Mouse (Mus musculus): ENCODE data around the gene Ap2m1.
"Not testable (repeated sequence)": the region's sequence is repeated elsewhere in the genome, so short reads cannot be mapped to it uniquely, and the experiment has no call there.

Ap2m1 gene

DNA sequence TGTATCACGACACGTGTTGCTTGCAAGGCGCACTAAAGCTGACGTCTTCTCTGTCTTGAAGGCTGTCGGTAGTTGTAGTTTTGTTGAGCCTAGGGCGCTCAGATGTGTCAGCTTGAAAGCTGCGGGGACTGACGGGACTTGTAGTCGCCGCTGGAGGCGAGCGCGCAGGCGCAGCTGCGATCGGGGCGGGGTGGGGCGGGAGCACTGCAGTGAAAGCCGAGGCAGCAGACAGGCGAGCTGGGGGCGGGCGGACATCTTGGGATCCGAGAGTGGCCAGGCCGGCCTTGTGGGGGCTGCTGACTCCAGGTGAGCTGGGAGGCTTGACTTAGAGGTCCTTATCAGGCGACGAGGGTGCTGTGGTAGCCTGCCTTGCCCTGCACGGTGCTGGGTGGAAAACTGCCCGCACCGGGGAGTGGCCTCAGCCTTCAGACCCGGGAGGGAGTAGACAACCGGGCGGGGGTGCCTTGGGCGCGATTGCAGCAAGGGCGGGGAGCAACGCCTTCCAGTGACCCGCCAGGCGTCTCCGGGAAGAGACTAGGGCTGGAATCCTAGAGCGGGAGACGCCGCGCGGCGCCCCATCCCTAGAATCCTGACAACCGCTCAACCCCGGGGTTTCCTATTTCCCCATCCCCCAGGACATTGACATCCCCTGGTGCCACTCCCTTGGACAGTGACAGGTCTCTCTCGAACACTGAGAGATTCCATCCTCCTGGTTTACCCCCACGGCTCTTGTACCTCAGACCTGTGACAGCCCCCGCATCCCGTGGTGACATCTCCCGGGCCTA lies at the start of gene Ap2m1:
Ap2m1 (plus strand) TSS at position 183 of the 785 bp plus-strand sequence.
- peak; percentile 97 for DNase-seq

DNA sequence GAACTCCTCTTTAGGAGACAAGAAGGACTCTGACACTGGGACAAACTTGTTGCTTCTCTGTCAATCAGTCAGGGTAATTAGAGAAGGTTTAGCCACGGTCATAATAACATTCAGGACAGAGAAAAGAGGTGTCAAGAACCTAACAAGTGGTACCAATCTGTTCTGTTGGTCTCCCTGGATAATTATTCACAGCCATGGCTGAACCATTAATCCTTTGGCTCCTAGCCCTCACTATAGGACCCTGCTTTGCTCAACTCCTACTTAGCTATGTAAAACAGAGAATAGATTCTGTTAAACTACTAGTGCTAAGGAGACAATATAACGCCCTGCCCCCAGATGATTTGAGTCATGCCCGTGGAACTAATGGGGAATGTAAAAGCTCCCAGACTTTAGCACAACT lies 49.2 kb upstream of the Ap2m1 start:
- peak; percentile 47 for DNase-seq

DNA sequence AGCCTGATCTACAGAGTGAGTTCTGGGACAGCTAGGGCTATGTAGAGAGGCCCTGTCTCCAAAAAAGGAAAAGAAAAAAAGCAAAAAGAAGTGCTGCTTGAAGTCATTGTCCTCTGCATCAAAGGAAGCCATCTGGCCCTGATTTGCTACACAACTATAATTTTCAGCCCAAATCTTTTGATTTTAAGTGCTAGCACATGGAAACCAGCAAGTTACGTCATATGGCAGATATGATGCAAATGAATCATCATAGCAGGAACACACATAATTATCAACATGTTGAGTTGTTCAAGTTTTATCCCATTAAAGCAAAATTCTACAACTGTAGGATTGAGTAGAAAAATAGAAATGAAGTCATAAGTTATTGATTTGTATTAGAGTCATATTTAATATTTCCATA lies 47.1 kb upstream of the Ap2m1 start:
- DNase-seq, result no peak

DNA sequence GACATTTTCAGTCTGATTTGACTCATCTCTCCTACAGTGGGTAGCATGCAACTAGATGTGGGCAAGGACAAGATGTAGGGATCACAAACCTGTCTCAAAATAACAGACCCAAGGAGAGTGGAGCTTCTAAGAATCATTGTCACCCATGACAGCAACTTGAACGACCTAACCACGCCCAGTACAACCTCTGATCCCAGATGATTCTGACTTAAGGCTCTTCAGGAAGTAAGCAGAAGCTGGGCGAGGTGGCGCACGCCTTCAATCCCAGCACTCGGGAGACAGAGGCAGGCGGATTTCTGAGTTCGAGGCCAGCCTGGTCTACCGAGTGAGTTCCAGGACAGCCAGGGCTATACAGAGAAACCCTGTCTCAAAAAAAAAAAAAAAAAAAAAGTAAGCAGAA lies 46.5 kb upstream of the Ap2m1 start:
- DNase-seq, result not testable (repeated sequence)

DNA sequence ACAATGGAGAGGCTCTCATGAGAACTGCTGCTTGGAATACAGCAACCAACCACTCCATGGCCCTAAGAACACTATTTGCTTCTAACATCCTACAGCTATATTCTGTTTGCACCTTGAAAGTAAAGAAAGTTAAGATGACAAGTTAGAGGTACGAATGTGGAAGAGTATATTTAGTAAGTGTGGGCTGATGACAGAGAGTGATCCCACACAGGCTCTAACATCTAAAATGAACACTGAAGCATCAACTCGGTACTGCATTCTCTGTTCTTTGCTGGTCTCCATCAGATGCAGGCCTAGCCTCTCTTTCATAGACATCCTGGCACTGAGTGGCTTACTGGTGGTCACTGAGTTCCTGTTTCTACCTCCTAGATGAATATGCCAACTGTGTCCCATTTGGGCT lies 46.0 kb upstream of the Ap2m1 start:
- DNase-seq, result no peak

DNA sequence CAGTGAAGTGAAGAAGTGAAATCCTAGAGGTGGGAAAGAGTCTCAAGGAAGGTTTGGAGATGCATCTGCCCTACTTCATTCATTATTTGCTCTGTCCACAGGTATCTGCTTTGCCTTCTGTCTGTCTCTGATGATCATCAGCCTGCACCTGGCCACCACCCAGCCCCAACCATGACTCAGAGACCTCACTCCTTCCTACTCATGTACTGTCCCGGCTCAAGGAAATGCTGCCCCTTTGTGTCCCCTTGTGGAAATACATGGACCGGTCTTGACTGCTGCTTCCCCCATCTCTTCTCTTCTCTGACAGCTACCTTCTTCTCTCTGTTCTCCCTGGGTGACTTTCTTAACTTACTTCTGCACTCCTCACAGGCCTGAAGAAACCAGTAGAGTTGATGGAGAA lies 44.7 kb upstream of the Ap2m1 start:
- no peak for DNase-seq

DNA sequence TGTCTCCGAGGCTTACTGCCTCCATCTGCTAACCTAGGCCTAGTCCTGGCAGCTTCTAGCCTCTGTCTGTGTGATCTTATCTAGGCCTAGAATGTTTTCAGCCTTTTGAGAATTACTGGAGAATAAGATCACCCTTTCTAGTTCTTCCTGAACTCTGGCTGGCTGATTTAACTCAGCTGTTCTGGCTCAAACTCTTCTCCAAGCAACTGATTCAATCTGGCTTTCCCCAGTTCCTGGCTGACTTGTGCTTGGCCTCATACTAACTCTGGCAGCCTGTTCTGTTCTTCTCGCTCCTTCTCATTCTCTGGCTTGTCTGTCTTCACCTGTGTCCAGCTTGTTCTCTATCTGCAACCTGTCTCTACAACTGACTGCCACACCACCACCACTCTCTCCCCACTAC lies 44.0 kb upstream of the Ap2m1 start:
- DNase-seq, result no peak

DNA sequence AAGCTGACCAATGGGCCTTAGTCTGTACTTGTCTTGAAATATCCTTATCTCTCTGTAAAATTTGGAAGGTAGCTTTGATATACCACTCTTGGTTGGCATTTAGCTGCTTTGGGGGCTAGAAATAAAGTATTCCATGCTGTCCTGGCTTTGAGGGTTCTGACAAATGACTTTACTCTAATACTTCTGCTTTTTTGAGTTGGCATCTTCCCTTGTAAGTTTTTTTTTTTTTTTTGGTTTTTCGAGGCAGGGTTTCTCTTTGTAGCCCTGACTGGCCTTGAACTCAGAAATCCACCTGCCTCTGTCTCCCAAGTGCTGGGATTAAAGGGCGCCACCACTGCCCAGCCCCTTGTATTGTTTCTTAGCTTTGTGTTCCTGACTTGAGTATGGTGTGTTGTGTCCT lies 41.8 kb upstream of the Ap2m1 start:
- DNase-seq, result no peak

DNA sequence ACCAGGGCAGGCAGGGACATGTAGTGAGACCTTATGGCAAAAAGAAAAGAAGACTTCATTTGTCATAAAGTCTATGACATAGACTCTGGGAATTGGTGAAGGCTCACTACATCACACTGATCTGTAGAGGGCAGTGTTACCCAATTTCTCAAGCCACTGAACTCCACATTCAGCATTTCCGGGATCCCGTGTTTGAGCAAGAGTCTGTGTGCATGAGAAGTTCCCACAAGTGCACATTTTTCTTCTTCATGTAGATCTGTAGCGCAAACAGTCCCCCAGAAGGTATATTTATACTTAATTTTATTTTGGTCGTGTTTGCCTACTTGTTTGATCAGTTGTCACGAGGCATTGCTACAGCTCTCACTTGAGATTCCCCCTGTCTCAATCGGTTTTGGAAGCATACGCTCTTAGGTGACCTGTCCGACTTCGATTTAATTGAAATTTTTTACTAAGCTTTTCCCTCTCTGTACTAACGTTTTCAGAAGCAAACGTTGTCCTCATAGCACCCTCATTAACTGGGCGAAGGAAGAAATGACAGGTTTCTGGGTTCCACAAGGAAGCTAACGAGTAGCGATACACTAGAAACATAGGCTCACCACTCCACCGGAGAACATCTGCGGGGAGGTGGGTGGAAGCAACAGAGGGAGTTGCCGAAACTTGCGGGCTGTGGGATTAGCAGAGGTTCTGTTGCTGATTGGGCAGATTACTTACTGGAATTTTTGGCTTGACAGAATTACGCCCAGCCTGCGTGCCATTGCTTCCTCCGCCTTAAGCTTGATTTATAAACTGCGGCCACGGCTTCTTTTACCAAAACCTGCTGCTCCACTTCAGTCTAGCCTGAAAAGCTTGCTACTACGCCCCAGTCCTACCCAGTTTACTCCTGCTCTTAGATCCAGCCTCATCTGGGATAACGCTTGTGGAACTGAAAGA lies 38.3 kb upstream of the Ap2m1 start:
- DNase-seq, result peak; percentile 79

DNA sequence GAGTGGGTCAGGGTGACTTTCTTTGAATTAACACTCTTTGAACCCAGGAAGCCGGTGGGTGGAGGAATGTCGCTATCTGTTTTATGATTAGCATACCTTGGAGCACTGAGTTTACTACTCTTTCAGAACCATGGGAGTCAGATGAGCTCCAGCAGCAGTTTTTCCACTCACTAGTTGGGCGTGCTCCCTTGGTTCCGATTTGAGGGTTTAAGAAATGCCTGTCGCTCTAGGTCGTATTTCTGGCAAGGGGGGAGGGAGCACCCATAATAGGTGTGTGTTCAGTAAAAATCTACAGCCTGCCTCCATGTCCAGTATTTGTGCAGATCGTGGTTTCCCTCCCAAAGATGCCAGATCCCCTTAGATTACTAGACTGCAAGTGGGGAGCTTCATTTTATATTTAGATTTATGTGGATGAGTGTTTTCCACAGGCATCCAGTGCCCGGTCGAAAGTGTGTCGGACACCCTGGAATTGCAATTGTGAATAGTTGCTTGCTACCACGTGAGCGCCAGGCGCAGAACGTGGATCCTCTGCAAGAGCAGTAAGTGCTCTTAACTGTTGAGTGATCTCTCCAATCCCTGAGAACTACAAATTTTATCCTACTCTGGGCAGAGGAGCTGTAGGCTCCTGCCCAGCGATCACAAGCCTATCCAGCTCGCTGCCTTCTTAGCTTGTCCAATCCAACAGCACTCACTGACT lies 37.1 kb upstream of the Ap2m1 start:
- DNase-seq, result peak; percentile 37

DNA sequence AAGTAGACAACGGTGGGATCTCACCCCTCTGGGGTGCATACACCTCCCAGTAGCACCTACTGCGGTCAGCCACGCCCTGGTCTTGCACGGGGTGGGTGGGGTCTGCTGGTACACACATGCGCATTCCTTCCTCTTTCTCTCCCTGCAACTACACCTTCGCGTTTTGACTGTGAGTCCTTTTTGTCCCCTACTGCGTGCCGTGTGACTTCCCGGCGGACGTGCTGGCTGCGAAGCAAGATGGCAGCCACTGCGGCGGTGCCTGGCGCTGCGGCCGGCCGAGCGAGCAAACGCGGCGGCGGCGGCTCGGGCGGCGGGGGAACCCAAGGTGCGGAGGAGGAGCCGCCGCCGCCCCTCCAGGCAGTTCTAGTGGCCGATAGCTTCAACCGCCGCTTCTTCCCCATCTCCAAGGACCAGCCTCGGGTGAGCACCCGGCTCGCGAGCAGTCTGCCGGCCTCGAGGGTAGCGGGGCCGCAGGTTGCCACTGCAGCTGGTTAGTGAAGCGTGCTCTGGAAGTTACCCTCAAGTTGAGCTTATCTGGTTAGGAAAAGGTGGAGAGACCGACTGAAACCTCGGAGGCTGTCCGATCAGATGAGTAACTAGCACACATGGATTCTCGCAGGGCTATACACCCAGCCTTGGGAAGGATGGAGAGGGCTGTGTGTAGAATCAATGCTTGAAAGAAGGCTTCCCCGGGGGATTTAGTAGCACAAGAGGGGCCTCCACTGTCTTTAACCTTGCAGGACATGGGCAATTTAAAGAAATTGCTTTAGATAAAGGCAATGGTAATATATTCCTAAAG lies 36.4 kb upstream of the Ap2m1 start, which contains the start of gene Eif2b5:
Eif2b5 (plus strand) TSS at position 141 of the 799 bp plus-strand sequence.
- peak; percentile 95 for DNase-seq

DNA sequence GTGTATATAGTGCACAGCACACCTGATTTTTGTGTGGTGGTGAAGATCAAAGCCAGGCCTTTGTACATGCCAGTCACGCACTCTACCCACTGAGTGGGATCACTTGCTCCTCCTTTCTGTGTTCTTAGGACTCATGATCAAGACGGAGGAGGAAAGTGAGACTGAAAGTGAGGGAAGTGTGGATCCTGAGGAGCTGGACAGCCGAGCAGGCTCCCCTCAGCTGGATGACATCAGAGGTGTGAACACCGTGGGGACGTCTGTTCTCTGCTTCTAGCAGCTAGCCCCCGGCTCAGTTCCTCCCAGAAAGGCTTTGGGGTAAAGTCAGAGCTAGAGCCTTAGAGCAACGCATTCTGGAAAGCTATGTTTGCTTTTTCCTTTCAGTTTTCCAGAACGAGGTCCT lies 29.3 kb upstream of the Ap2m1 start:
- DNase-seq, result no peak

DNA sequence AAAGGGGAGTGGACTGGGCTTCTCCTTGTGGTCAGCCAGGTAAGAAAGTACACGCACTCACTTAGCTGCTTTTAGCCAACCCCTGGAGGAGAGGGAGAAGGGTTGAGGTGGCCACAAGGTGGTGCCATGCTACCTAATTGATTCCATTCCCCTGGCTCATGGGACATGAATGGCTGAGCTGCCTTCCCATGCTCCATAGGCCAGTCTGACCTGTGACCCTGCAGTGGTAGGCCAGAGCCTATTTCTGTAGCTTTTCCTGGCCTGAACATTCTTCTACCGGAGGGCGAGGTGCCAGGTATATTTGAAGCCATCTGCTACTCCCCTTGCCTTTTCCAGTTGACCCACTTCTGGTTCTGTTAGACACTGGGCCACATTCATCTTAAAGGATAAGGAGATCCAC lies 25.9 kb upstream of the Ap2m1 start:
- DNase-seq, result peak; percentile 66

DNA sequence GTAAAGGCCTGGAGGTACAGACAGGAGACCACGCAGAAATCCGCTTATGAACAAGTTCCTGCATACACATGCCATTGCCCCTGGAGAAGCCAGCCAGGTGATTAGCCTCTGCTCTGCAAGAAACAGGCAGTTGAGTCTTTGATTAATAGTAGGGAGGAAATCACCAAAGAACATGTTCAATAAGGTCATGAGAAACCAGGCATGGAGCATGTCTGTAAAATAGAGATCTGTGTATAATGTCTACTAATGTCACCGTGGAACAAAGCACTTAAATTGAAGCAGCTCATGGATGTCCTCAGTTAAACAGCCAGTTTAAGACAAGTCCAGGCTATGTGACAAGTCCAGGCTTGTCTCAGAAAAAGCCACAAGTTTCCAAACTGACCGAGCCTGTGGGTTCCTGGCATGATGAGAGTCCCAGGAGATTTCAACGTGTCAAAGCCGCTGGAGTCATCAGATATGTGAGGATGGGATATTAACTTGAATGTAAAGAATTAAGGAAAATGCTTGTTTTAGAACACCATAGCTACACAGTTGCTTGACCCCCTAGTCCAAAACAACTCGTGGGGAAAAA lies 23.9 kb upstream of the Ap2m1 start:
- no peak for DNase-seq

DNA sequence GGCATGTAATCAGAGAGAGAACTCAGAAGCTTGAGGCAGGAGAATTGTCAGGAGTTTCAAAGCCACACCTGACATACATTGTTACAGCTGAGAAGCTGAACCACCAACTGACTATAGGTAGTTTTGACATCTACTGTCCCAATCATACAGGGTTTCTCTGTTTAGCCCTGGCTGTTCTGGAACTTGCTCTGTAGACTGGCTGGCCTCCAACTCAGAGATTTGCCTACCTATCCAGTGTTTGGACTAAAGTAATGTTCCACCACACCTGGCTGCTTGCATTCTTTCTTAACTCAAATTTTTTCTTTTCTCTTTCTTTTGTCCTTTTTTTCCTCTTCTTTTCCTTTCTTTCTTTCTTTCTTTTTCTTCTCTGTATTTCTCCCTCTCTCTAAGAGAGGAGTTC lies 19.2 kb upstream of the Ap2m1 start:
- DNase-seq, result peak; percentile 39

DNA sequence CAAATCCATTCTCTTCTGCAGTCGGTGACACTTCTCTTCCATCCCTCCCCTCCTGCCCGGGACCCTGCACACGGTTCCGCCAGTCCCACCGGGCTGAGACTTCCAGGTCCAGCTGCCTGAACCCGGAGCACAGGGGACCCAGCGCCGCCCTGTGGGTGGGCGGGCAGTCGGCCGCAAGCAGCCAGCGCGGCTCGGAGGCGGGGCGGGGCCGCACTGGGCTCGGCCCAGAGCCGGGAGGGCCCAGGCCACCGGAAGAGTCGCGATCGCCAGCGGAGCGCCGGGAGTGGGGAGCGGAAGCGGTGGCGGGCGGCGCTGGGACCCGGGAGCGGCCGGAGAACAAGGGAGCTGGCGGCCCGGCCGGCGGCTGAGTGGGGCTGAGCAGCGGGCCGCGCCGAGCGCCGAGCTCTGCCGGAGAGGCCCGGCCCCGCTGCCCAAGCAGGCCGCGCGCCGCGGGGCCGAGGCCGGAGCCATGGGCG lies 18.5 kb upstream of the Ap2m1 start, which contains the start of gene Dvl3:
Dvl3 (plus strand) TSS at position 257 of the 476 bp plus-strand sequence.
- DNase-seq, result peak; percentile 96

DNA sequence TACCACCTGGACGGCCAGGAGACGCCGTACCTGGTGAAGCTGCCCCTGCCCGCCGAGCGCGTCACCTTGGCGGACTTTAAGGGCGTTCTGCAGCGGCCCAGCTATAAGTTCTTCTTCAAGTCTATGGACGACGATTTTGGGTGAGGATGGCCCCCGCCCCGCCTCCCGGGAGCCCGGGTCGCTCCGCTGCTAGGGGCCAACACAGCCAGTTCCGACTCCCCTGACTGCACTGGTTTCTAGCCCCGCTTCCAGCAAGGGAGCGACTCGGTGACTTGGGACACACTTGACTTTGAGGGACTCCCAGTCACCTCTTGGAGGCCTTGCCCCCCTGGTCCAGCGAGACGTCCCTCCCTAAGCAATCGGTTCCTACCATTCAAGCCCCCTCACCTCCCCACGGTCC lies 18.1 kb upstream of the Ap2m1 start:
- DNase-seq, result no peak

DNA sequence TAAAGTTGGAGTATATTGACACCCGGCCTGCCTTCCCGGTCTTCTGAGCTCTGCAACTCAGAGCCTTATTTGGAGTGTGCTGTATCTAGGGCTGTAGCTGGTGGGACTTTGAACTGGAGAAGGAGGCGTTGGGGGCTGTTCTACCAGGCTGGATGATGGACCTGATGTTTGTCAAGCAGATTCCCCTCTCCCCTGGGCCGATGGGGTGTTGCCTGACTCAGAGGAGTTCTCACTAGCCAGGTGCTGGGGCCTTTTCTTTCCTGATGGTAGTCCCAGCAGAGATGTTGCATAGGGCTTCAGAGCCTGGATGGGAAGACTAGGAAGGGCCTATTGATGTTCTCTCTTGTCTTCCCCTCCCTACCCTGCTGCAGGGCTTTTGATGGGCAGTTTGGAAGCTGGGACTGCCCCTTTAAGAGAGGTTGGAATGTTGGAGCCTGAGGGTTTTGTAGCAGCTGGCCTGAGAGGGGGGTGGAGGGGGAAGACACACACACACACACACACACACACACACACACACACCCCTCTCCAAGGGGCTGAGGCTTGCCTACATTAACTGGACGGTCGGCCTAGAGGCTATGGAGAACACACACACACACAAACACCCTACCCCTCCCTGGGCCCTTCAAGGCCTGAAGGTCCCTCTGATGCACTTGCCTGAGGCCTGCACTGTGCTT lies 17.4 kb upstream of the Ap2m1 start:
- peak; percentile 67 for DNase-seq

DNA sequence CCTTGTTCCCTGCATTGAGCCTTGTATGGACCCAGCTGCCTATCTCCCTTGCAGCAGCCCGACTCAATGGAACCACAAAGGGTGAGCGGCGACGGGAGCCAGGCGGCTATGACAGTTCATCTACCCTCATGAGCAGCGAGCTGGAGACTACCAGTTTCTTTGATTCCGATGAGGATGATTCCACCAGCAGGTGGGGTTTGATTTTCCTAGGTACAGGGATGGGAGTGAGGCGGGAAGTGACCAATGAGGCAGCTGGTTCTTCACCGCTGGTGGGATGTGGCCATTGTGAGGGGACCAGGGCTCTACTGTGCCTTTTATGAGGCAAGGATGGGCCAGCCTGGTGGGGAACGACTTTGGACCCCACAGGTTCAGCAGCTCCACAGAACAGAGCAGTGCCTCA lies 11.4 kb upstream of the Ap2m1 start:
- no peak for DNase-seq

DNA sequence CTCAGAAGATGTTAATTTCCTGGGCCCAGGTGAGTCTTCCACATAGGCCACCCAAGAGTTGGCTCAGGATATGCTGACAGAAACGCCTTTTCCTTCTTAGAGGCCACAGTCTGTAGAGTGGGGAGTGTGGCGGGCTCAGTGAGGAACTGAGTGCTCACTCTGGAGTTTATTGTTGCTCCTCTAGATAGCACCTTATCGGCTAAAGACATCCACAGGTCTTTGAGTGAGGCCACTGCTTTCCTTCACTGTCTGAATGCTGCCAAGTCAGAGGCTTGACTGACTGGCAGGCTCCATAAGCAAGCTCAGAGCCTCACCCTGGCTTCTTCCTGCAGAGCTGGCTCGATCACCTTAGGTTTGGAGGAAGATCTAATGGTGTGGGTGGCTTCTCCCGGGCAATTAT lies 6.5 kb upstream of the Ap2m1 start:
- no peak for DNase-seq

DNA sequence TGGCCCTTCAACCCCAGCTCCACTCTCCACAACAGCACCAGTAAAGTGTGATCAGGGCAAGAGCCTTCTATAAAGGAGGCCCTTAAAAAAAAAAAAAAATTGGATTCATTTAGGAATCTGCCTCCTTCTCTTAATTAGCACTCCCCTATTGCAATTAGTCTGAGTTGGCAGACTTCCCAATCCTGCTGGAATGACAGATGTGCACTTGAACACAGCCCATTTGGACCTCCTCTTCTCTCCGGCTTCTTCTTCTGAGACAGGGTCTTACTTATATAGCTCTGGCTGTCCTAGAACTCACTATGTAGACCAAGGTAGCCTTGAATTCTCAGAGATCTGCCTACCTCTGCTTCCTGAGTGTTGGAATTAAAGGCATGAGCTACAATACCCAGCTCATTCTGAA lies 5.9 kb upstream of the Ap2m1 start:
- DNase-seq, result no peak
